In the genomic region with DNA sequence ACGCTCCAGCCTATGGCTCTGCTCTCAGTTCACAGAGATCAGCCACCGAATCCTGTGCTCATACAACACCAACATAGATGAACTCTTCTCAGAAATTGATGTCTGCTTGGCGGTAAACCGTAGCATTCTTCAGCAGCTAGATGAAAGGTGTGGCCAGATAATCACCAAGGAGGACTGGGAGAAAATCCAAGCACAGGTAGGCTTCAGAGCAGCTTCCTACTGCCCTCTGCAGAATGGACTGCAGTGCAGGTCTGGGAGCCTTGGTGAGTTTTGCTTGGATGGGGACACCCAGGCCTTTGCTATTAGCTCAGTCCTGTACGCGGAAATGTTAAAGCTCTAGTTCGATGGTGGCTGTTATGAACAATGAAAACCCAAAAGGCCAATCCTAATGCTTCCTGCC, we compare ENCODE assay signal across 23 mouse cellular contexts. TPM values are rescaled to one million over a fixed set of nuclear protein-coding genes. Genes with fewer than 3 reads are reported as not detected.
DNase-seq lines count a peak whose midpoint lies in the region; ATAC-seq and TF ChIP-seq lines count a peak whose summit lies in the region.
"Had no signal": no experiment of that assay in that cellular context is flagged by ENCODE, and none has a peak within 500 bp of the region (broad histone marks: within the 10 kb centered on the region; RNA-seq: fewer than 3 reads in every experiment).

No protein-coding gene starts in this region.

- no peaks in the 10 kb centered on the region for H3K36me3 ChIP-seq in lung, postnatal 0 days (ENCODE audit: insufficient read depth, low read length)
- H3K36me3 ChIP-seq in intestine, embryonic 16.5 days (ENCODE audit: control insufficient read depth, insufficient read depth, low read length) = 0 out of 2 replicates have a peak, but pooled peaks cover 4% of the 10 kb centered on the region
- peaks cover 4% of the 10 kb centered on the region for H3K36me3 ChIP-seq in small intestine, adult 2 months (ENCODE audit: control insufficient read depth, insufficient read depth, low read length)
- H3K36me3 ChIP-seq: embryonic facial prominence, embryonic 10.5 days; embryonic facial prominence, embryonic 12.5 days; forebrain, embryonic 15.5 days had no signal

- DNase-seq in lung, postnatal 0 days (ENCODE audit: low spot score) = no peak
- no peak for DNase-seq in lung, adult 2 months
- no peak for DNase-seq in gastrocnemius, adult 2 months
- DNase-seq in right cerebral cortex, postnatal 4 days = no peak
- no peak for DNase-seq in embryo, embryonic 9.5 days (ENCODE audit: extremely low spot score)
- DNase-seq: adrenal gland, adult 2 months; adrenal gland, postnatal 10 days; adrenal gland, postnatal 25 days; cerebellum, adult 11 months; cerebellum, adult 18-20 months; cerebellum, adult 8-10 months; cerebellum, adult 9-11 months; cerebellum, postnatal 14 days; cerebellum, postnatal 36 days; embryo, embryonic 11 days had no signal

- intact Hi-C loops in gastrocnemius, adult 2 months (cut with DNase I) = no loop called here

- H3K4me1 ChIP-seq in lung, postnatal 0 days (ENCODE audit: insufficient read depth, low read depth, low read length) = no peaks in the 10 kb centered on the region
- H3K4me1 ChIP-seq in lung, adult 2 months (ENCODE audit: control insufficient read depth, insufficient read depth, low read length) = no peaks in the 10 kb centered on the region
- H3K4me1 ChIP-seq in intestine, embryonic 16.5 days (ENCODE audit: control insufficient read depth, insufficient read depth, low read length) = no peaks in the 10 kb centered on the region
- peaks cover 3% of the 10 kb centered on the region; the same call in 1 of the 2 replicates for H3K4me1 ChIP-seq in small intestine, adult 2 months (ENCODE audit: control insufficient read depth, insufficient read depth, insufficient read length, low read length)
- H3K4me1 ChIP-seq: embryonic facial prominence, embryonic 10.5 days; embryonic facial prominence, embryonic 12.5 days; forebrain, embryonic 13.5 days; forebrain, embryonic 15.5 days had no signal

- no peak overlapping the region for H3K27ac ChIP-seq in lung, postnatal 0 days (ENCODE audit: low read length)
- H3K27ac ChIP-seq in intestine, embryonic 16.5 days (ENCODE audit: low read length) = no peak overlapping the region
- H3K27ac ChIP-seq in small intestine, adult 2 months (ENCODE audit: insufficient read depth, low read depth, low read length) = no peak overlapping the region
- no peak overlapping the region for H3K27ac ChIP-seq in gastrocnemius, adult 2 months
- H3K27ac ChIP-seq: embryonic facial prominence, embryonic 10.5 days; embryonic facial prominence, embryonic 12.5 days; forebrain, embryonic 13.5 days; forebrain, embryonic 15.5 days had no signal

- 79% methylated on average over 7 of the region's 7 CpGs for WGBS in lung, postnatal 0 days
- WGBS in lung, adult 2 months = 81% methylated on average over 7 of the region's 7 CpGs
- WGBS in intestine, embryonic 16.5 days = 79% methylated on average over 7 of the region's 7 CpGs
- WGBS in small intestine, adult 2 months = 52% methylated on average over 7 of the region's 7 CpGs

- TF ChIP-seq EP300 in lung, postnatal 0 days (IDR thresholded peaks at IDR 0.05) = no peak

- no peaks in the 10 kb centered on the region for H3K9me3 ChIP-seq in lung, postnatal 0 days (ENCODE audit: low read length)
- H3K9me3 ChIP-seq in intestine, embryonic 16.5 days (ENCODE audit: control insufficient read depth, low read length) = no peaks in the 10 kb centered on the region
- H3K9me3 ChIP-seq: embryonic facial prominence, embryonic 10.5 days; embryonic facial prominence, embryonic 12.5 days; forebrain, embryonic 13.5 days; forebrain, embryonic 15.5 days had no signal

- TF ChIP-seq POLR2A in lung, adult 2 months (IDR thresholded peaks at IDR 0.05; ENCODE audit: borderline replicate concordance, extremely low read depth, low read depth, low read length) = no peak
- no peak for TF ChIP-seq POLR2A in small intestine, adult 2 months (IDR thresholded peaks at IDR 0.05; ENCODE audit: low read depth, low read length)

- H3K27me3 ChIP-seq in lung, postnatal 0 days (replicated peaks; ENCODE audit: insufficient read depth, low read length) = no peaks in the 10 kb centered on the region
- no peaks in the 10 kb centered on the region for H3K27me3 ChIP-seq in intestine, embryonic 16.5 days (replicated peaks; ENCODE audit: control insufficient read depth, insufficient read depth, low read length)
- no peaks in the 10 kb centered on the region for H3K27me3 ChIP-seq in small intestine, adult 2 months (ENCODE audit: control insufficient read depth, insufficient read depth, low read length)
- H3K27me3 ChIP-seq: embryonic facial prominence, embryonic 12.5 days; forebrain, embryonic 13.5 days; forebrain, embryonic 15.5 days had no signal

- H3K9ac ChIP-seq in lung, postnatal 0 days (replicated peaks; ENCODE audit: low read depth) = no peak overlapping the region
- H3K9ac ChIP-seq in intestine, embryonic 16.5 days (ENCODE audit: low read depth, low read length) = no peak overlapping the region
- H3K9ac ChIP-seq: embryonic facial prominence, embryonic 12.5 days; forebrain, embryonic 13.5 days; forebrain, embryonic 15.5 days had no signal

- H3K4me2 ChIP-seq in lung, postnatal 0 days (replicated peaks; ENCODE audit: low read depth, low read length) = no peak overlapping the region
- H3K4me2 ChIP-seq in intestine, embryonic 16.5 days (ENCODE audit: low read depth, low read length) = no peak overlapping the region
- H3K4me2 ChIP-seq: embryonic facial prominence, embryonic 12.5 days; forebrain, embryonic 13.5 days; forebrain, embryonic 15.5 days had no signal

- ATAC-seq in lung, postnatal 0 days = no peak
- 0 out of 2 replicates have a peak, but pooled peaks have one; percentile 38 for ATAC-seq in intestine, embryonic 16.5 days
- ATAC-seq: forebrain, embryonic 13.5 days; forebrain, embryonic 15.5 days had no signal

- TF ChIP-seq CTCF in lung, postnatal 0 days (IDR thresholded peaks at IDR 0.05) = peak; percentile 32
- TF ChIP-seq CTCF in lung, adult 2 months (IDR thresholded peaks at IDR 0.05; ENCODE audit: insufficient read depth, low read length) = no peak
- peak; percentile 45; the same call in 1 of the 2 replicates for TF ChIP-seq CTCF in small intestine, adult 2 months (IDR thresholded peaks at IDR 0.05; ENCODE audit: extremely low read depth, insufficient read length, insufficient replicate concordance, low read depth, low read length)
- TF ChIP-seq CTCF in gastrocnemius, adult 2 months (IDR thresholded peaks at IDR 0.05) = no peak

- no peak overlapping the region for H3K4me3 ChIP-seq in lung, postnatal 0 days (ENCODE audit: low read depth, low read length)
- H3K4me3 ChIP-seq in lung, adult 2 months (replicated peaks; ENCODE audit: extremely low read depth, low read depth, low read length) = no peak overlapping the region
- no peak overlapping the region for H3K4me3 ChIP-seq in intestine, embryonic 16.5 days (ENCODE audit: low read length)
- H3K4me3 ChIP-seq in small intestine, adult 2 months (ENCODE audit: low read depth, low read length) = no peak overlapping the region
- H3K4me3 ChIP-seq in gastrocnemius, adult 2 months = no peak overlapping the region
- H3K4me3 ChIP-seq: embryonic facial prominence, embryonic 10.5 days; embryonic facial prominence, embryonic 12.5 days; forebrain, embryonic 13.5 days; forebrain, embryonic 15.5 days had no signal

RNA-seq across cellular contexts. Expression of a gene that starts 28.3 kb away (rescaled TPM):
- polyA plus RNA-seq in lung, postnatal 0 days (2015; fragmentation: Nextera tagmentation; extraction: Ambion mirVana) = 2.3 and 5.2 TPM in 2 replicates
- polyA plus RNA-seq in lung, adult 2 months (2012; rRNA removed) = 1.4 and 2.9 TPM in 2 replicates
- 6.1 and 7.7 TPM in 2 replicates for polyA plus RNA-seq in intestine, embryonic 16.5 days (2015; fragmentation: Nextera tagmentation; extraction: Ambion mirVana)
- polyA plus RNA-seq in small intestine, adult 2 months (2012; rRNA removed) = 0.58 and 4.6 TPM in 2 replicates
- 1 to 10 TPM in 1 of 2 experiments, under 1 TPM in 1; 0.94 to 1.3 TPM for total RNA-seq in gastrocnemius, adult 2 months (2021)
- total RNA-seq: common myeloid progenitor, adult 5-6 weeks; MEL had no signal

Comparison
In these comparisons a context has a peak if more than half of its experiments do, and no peak if none do; other contexts are left out.
1. CTCF ChIP-seq: peak in lung, postnatal 0 days (single experiment) and small intestine, adult 2 months (single experiment); none in lung, adult 2 months (single experiment) and gastrocnemius, adult 2 months (single experiment).